Mouse (Mus musculus) testis, adult 2 months (tissue): Measurements from ENCODE around the gene Coro1a.
A peak's percentile ranks its signal among the peaks of the same experiment; 100 is the strongest.

Source experiments
- CTCF ChIP-seq: fragments of 200-500 bp; IDR thresholded peaks from 2 replicates; pipeline ENCODE4 v1.5.1; 2012; ENCODE audit warnings: low read depth, mild to moderate bottlenecking, inconsistent platforms, low read length, moderate library complexity; ENCODE audit not compliant: control insufficient read depth, insufficient read depth, insufficient replicate concordance
- POLR2A ChIP-seq: fragments of 200-500 bp; IDR thresholded peaks from 2 replicates; pipeline ENCODE4 v1.6.1; 2012; ENCODE audit warnings: low read depth, mild to moderate bottlenecking, inconsistent platforms, low read length, moderate library complexity; ENCODE audit not compliant: control insufficient read depth

DNA sequence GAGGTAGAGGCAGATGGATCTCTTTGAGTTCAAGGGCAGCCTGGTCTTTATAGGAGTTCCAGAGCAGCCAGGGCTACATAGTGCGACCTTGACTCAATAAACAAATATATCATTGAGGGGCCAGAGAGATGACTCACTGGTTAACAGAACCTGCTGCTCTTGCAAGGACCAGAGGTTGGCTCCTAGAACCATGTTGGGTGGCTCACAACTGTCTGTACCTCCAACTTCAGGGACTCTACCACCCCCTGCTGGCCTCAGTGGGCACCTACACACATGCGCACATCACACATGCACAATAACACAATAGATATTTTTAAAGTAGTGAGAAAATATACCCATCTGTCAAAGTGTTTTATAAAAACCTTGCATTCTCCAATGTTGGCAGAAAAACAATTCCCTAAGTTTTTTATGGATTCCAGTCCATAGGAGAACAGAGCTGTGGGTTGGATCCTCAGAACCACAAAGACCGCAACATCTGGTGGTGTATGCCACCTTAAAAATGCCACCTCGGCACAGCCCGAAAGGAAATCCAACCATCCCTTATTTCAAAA, 11.3 kb upstream of the Coro1a start:
- TF ChIP-seq CTCF (peak; percentile 63; the same call in 1 of the 2 replicates), POLR2A (no peak)
